Mouse (Mus musculus) erythroblast, embryonic 14.5 days (primary cell): ENCODE measurements around the gene B020011L13Rik. TPM values are rescaled to one million over a fixed set of nuclear protein-coding genes. Genes with fewer than 3 reads are reported as not detected.
"Not testable (repeated sequence)": the region's sequence is repeated elsewhere in the genome, so short reads cannot be mapped to it uniquely, and the experiment has no call there.

ENCODE experiments used
- H3K27me3 ChIP-seq: 2 replicates; pipeline ENCODE4 v1.6.1; 2012; ENCODE audit warnings: inconsistent platforms; ENCODE audit not compliant: control insufficient read depth
- H3K36me3 ChIP-seq: 2 replicates; pipeline ENCODE4 v1.6.1; 2012; ENCODE audit warnings: mild to moderate bottlenecking, inconsistent platforms; ENCODE audit not compliant: control insufficient read depth
- H3K4me1 ChIP-seq: 2 replicates; pipeline ENCODE4 v1.6.1; 2012; ENCODE audit warnings: inconsistent platforms; ENCODE audit not compliant: control insufficient read depth
- H3K4me3 ChIP-seq: replicated peaks from 2 replicates; pipeline ENCODE3; 2012; ENCODE audit warnings: moderate library complexity, mild to moderate bottlenecking, inconsistent platforms
- H3K9me3 ChIP-seq: 2 replicates; pipeline ENCODE4 v1.6.1; 2012; ENCODE audit warnings: low read length, inconsistent platforms, mixed read lengths; ENCODE audit not compliant: control insufficient read depth
- polyA plus RNA-seq: library from polyadenylated mRNA; stranded (reverse); fragments of >175 nt; gene quantifications from 2 replicates; pipeline ENCODE4 v1.2.3, GENCODE M21; 2012

Gene B020011L13Rik
- not detected in 2 replicates for polyA plus RNA-seq

GRCm38 (mm10) chr1:117780833-117781232 is at the start of gene B020011L13Rik:
B020011L13Rik (plus strand) TSS chr1:117781133.
- H3K27me3 ChIP-seq, H3K9me3 ChIP-seq, H3K4me1 ChIP-seq, H3K4me3 ChIP-seq, H3K36me3 ChIP-seq: not testable (repeated sequence)

- H3K4me1 ChIP-seq, H3K4me3 ChIP-seq, H3K9me3 ChIP-seq, H3K27me3 ChIP-seq, H3K36me3 ChIP-seq: not testable (repeated sequence)
Measured at GRCm38 (mm10) chr1:117816271-117816670, 35.3 kb downstream of the B020011L13Rik start.

GRCm38 (mm10) chr1:117829781-117830180 is 48.8 kb downstream of the B020011L13Rik start, which contains the start of gene Gm28360:
Gm28360 (plus strand) TSS chr1:117830081.
- H3K36me3 ChIP-seq, H3K9me3 ChIP-seq, H3K27me3 ChIP-seq, H3K4me3 ChIP-seq, H3K4me1 ChIP-seq: not testable (repeated sequence)

- not testable (repeated sequence) for H3K4me3 ChIP-seq, H3K9me3 ChIP-seq, H3K27me3 ChIP-seq, H3K4me1 ChIP-seq, H3K36me3 ChIP-seq
Measured at GRCm38 (mm10) chr1:117851718-117852117, 70.8 kb downstream of the B020011L13Rik start.

Other genes with a start within 250 kb of the B020011L13Rik start
- gene Gm28363, start 84.0 kb upstream of the B020011L13Rik start, polyA plus RNA-seq, result not detected in 2 replicates
- not detected in 2 replicates for gene Gm28360, start 48.9 kb downstream of the B020011L13Rik start, polyA plus RNA-seq
- gene Gm28168, start 146.9 kb downstream of the B020011L13Rik start, polyA plus RNA-seq, result not detected in 2 replicates
- gene Gm7145, start 184.8 kb downstream of the B020011L13Rik start, polyA plus RNA-seq, result not detected in 2 replicates